Mouse (Mus musculus) splenic B cell, adult 2 months (primary cell): ENCODE results near the gene 2310011J03Rik.
A peak's percentile ranks its signal among the peaks of the same experiment; 100 is the strongest.

Experiments
- DNase-seq: peaks from one replicate; pipeline ENCODE4 v3.0.0-alpha.2; 2011; ENCODE audit warnings: low read depth, low spot score
- H3K27me3 ChIP-seq: 2 replicates; pipeline ENCODE4 v1.6.1; 2012; ENCODE audit warnings: mild to moderate bottlenecking, low read length, moderate library complexity, mixed read lengths; ENCODE audit not compliant: control insufficient read depth, poor library complexity, insufficient read depth, severe bottlenecking
- H3K36me3 ChIP-seq: 2 replicates; pipeline ENCODE4 v1.6.1; 2012; ENCODE audit warnings: mild to moderate bottlenecking, low read length, moderate library complexity, mixed read lengths; ENCODE audit not compliant: control insufficient read depth, poor library complexity, insufficient read depth, severe bottlenecking

2310011J03Rik gene

GRCm38 (mm10) chr10:80296824-80297223 lies 23.5 kb downstream of the 2310011J03Rik start:
- H3K27me3 ChIP-seq, result no peaks in the 10 kb centered on the region; the same call in none of the 2 replicates
- DNase-seq, result no peak
- peaks cover 10% of the 10 kb centered on the region for H3K36me3 ChIP-seq

- peak; percentile 85 for DNase-seq
- Histone ChIP-seq H3K27me3 (no peaks in the 10 kb centered on the region; the same call in 1 of the 2 replicates), H3K36me3 (peaks cover 10% of the 10 kb centered on the region)
These were observed 24.5 kb downstream of the 2310011J03Rik start, which contains the start of gene Apc2 for GRCm38 (mm10) chr10:80295618-80296425. TSS of gene Apc2 (plus strand) at chr10:80295977.

GRCm38 (mm10) chr10:80294788-80295303 lies 25.5 kb downstream of the 2310011J03Rik start:
- Histone ChIP-seq H3K27me3 (no peaks in the 10 kb centered on the region), H3K36me3 (peaks cover 10% of the 10 kb centered on the region)
- no peak for DNase-seq

- peaks cover 10% of the 10 kb centered on the region for H3K36me3 ChIP-seq
- H3K27me3 ChIP-seq, result no peaks in the 10 kb centered on the region
- no peak for DNase-seq
These were observed 26.0 kb downstream of the 2310011J03Rik start for GRCm38 (mm10) chr10:80294311-80294710.

- H3K27me3 ChIP-seq, result no peaks in the 10 kb centered on the region
- H3K36me3 ChIP-seq, result peaks cover 10% of the 10 kb centered on the region
- DNase-seq, result no peak
These were observed 27.0 kb downstream of the 2310011J03Rik start for GRCm38 (mm10) chr10:80293325-80293724.

- H3K36me3 ChIP-seq, result peaks cover 10% of the 10 kb centered on the region
- peak; percentile 98 for DNase-seq
These were observed 27.8 kb downstream of the 2310011J03Rik start, which contains the start of gene Rps15 for GRCm38 (mm10) chr10:80292251-80293146. TSS of gene Rps15 (plus strand) at chr10:80292453.

GRCm38 (mm10) chr10:80288657-80289056 lies 31.7 kb downstream of the 2310011J03Rik start:
- peaks cover 9% of the 10 kb centered on the region; the same call in 1 of the 2 replicates for H3K36me3 ChIP-seq
- no peaks in the 10 kb centered on the region for H3K27me3 ChIP-seq
- no peak for DNase-seq

More at GRCm38 (mm10) chr10:80292251-80293146, 27.8 kb downstream of the 2310011J03Rik start, which contains the start of gene Rps15:
- no peaks in the 10 kb centered on the region for H3K27me3 ChIP-seq

- peaks cover 6% of the 10 kb centered on the region; the same call in 1 of the 2 replicates for H3K36me3 ChIP-seq
- H3K27me3 ChIP-seq, result no peaks in the 10 kb centered on the region
- DNase-seq, result no peak
These were observed 32.2 kb downstream of the 2310011J03Rik start for GRCm38 (mm10) chr10:80288097-80288496.

GRCm38 (mm10) chr10:80285222-80286070 lies 34.9 kb downstream of the 2310011J03Rik start:
- Histone ChIP-seq H3K36me3 (peaks cover 6% of the 10 kb centered on the region), H3K27me3 (no peaks in the 10 kb centered on the region)
- no peak for DNase-seq

GRCm38 (mm10) chr10:80282481-80283441 lies 37.6 kb downstream of the 2310011J03Rik start:
- DNase-seq, result no peak
- Histone ChIP-seq H3K36me3 (peaks cover 8% of the 10 kb centered on the region), H3K27me3 (no peaks in the 10 kb centered on the region)

- DNase-seq, result no peak
- no peaks in the 10 kb centered on the region for H3K27me3 ChIP-seq
- H3K36me3 ChIP-seq, result peaks cover 14% of the 10 kb centered on the region
These were observed 38.4 kb downstream of the 2310011J03Rik start for GRCm38 (mm10) chr10:80281921-80282371.

- Histone ChIP-seq H3K36me3 (peaks cover 14% of the 10 kb centered on the region), H3K27me3 (no peaks in the 10 kb centered on the region)
- DNase-seq, result no peak
These were observed 39.0 kb downstream of the 2310011J03Rik start for GRCm38 (mm10) chr10:80281304-80281703.

- Histone ChIP-seq H3K27me3 (no peaks in the 10 kb centered on the region), H3K36me3 (peaks cover 13% of the 10 kb centered on the region)
- no peak for DNase-seq
These were observed 41.1 kb downstream of the 2310011J03Rik start for GRCm38 (mm10) chr10:80279273-80279672.
